Mouse (Mus musculus): ENCODE results near the gene Efcab6. TPM values are rescaled to one million over a fixed set of nuclear protein-coding genes. Genes with fewer than 3 reads are reported as not detected.

Gene Efcab6
- total RNA-seq, 4 experiments from 2014 or later = 9.2 to 16.2 (median 14.2) TPM

- no peak for DNase-seq (ENCODE audit: low spot score in 2 of 2)
Measured at GRCm38 (mm10) chr15:84065701-84066100, 522 bp upstream of the Efcab6 start.

DNA sequence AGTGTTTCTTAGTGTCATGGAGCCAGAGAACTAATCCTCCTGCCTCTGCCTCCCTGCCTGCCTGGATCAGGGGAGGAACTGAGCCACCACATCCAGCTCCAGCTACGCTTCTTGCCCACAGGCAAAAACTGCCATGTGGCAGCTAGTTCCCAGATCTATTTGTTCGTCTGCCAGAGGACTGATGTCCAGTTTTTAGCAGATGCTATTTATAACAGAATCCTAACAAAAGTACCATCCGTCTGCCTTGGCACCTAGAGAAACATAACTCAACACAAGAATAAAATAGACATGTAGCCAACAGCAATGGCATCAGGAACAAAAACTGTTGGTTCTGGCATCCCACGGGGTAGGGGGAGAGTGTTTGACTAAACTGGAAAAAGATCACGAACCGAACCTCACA lies 6.3 kb downstream of the Efcab6 start:
- DNase-seq (ENCODE audit: low spot score in 2 of 2) = no peak

- no peak for DNase-seq (ENCODE audit: low spot score in 2 of 2)
Measured at GRCm38 (mm10) chr15:84056083-84056482, 9.1 kb downstream of the Efcab6 start.

GRCm38 (mm10) chr15:84053859-84054258 lies 11.3 kb downstream of the Efcab6 start:
- peak; percentile 65 to 75 for DNase-seq (ENCODE audit: low spot score in 2 of 2)

- no peak for DNase-seq (ENCODE audit: low spot score in 2 of 2)
Measured at GRCm38 (mm10) chr15:84053240-84053639, 11.9 kb downstream of the Efcab6 start.

DNA sequence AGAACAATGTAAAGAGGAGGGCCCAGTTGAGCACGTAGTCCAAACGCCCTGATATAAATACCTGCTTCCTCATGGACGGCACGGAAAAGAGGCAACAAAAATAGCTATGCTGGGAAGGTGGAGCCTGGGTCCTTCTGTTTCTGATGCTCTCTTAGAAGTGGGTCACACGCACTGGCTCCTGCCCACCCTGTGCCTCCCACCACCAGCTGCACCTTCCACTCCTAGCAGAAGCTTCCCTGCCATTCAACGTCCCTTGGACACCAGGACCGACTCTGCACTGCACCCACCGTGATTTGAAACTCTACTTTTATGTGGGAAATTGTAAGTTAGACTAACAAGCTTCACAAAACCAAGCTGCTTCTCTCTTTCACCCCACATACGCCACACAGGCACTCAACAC lies 12.8 kb downstream of the Efcab6 start:
- DNase-seq (ENCODE audit: low spot score in 2 of 2) = no peak

DNA sequence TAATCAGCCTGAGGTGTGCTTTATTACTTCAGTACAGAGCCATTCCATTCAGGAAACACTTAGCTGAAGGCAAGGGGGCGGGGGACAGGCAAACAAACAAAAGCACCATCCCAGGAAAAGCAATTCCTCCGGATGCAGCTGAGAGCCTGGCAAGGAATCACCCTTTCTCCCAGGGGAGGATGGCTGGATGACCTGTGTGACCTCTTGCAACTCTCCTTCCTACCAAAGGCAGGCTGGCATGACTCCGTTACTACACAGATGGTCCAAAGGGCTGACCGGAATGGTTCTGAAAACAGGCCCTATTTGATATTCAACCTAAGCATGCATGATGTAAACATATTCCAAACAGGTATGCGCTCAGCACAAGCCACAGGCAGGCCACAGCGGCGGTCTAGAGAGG lies 15.6 kb downstream of the Efcab6 start:
- DNase-seq (ENCODE audit: low spot score in 2 of 2) = no peak

GRCm38 (mm10) chr15:84045562-84045961 lies 19.6 kb downstream of the Efcab6 start:
- DNase-seq (ENCODE audit: low spot score in 2 of 2) = no peak

DNA sequence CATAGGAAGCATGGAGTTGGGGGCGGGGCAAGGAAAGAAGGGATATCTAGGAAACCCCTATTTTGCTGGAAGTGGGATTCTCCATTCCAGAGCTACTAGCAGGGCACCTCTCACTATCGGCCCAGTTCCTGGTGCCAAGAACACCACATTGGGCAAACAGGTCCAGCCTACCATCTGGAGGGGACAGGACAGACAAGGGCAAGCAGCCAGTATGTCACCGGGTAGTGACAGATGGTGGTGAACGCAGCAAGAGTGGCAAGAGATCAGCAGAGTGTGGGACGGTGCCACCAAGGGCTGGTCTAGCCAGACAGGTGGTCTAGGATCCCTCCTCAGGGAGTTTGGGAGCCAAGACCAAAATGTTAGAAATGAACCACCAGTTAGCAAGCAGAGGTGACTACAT lies 28.1 kb downstream of the Efcab6 start:
- no peak for DNase-seq (ENCODE audit: low spot score in 2 of 2)

DNA sequence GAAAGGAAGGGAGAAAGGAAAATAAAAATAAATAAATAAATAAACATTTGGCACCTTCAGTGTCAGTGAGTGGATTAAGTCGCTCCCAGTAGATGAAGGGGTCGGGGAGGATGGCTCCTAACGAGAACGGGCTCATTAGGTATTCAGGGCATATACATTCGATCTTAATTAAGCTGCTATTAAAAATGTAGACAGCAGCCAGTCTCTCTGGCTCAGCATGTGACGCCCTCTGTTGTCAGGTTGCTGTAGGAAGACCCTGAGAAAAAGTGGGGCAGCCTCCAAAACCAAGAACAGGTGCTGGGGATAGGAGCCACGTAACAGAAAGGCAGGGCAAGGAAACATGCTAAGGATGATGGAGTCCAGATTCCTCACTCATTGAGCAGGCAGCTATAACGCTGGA lies 39.5 kb downstream of the Efcab6 start:
- no peak for DNase-seq (ENCODE audit: low spot score in 2 of 2)

DNA sequence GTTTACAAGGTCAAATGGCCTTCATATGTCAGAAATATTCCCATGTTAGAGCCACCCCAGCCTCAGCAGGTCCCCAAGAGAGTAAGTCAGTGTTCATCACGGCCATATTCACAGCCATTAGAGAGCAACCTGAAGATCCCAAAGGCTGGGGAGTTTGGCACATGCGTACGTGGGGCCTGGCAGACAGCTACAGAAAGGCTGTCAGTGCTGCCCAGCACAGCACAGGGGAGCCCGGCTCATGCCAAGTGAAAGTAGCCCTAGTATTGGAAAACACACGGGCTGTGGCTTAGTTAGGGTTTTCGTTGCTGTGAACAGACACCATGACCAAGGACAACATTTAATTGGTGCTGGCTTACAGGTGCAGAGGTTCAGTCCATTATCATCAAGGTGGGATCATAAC lies 40.3 kb downstream of the Efcab6 start:
- no peak for DNase-seq (ENCODE audit: low spot score in 2 of 2)

- DNase-seq (ENCODE audit: low spot score in 2 of 2) = no peak
Measured at GRCm38 (mm10) chr15:84009366-84010083, 55.7 kb downstream of the Efcab6 start.

DNA sequence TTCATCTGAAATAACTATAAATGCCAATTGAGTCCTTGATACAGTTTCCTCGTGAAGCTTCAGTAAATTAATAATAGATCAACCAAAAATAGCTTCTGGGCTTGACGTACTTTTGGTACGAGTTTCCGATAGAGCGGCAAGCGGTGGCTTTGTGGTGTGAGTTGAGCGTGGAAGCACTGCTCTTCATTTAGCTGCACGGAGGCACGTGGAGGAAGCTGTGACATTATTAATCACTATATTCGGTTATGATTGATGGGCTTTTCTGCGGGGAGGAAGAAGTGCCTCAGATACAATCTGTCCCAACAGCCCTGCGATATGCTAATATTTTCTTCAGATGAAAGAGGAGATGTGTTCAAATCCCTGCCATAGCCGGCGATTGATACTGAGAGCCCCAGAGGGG lies 60.9 kb downstream of the Efcab6 start:
- DNase-seq (ENCODE audit: low spot score in 2 of 2) = no peak

- DNase-seq (ENCODE audit: low spot score in 2 of 2) = no peak
Measured at GRCm38 (mm10) chr15:83999071-83999470, 66.1 kb downstream of the Efcab6 start.

DNA sequence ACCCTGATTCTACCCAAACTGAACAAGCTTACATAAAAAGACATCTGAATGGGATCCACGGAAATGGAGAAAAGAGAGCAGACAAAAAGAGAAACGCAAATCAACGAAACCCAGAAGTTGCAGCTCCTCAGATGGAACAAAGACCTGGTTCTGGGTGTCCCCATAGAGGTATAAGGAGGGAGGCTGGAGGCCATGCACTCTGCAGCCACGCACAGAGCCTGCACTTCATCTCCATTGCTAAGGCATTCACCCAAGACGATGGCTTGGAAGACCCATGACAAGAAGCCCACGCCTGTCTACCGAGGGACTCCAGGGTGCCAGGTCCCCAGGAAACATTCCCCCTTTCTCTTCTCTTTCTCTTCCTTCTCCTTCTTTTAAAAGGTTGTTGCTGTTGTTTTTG lies 66.6 kb downstream of the Efcab6 start:
- DNase-seq (ENCODE audit: low spot score in 2 of 2) = no peak

DNA sequence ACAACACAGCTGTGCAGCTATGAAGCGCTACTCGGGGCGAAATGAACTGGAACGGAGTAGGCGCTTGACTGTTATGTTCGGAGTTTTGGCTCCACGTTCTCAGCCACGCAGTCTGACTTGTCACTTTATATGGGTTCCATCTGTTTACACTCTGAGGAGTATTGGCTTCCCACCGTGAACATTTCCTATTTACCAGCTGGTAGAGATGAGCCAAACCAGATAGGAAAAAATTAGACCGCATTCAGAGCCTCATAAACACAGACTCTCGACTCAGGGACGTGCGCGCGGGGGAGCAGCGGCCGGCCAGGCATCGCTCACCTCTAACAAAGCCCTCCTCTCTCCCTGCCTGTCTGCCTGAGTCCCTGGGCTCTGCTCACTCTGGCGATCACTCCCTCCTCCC lies 67.1 kb downstream of the Efcab6 start:
- peak in 1 of 2 experiments; percentile 80 for DNase-seq (ENCODE audit: low spot score in 2 of 2)

- peak in 1 of 2 experiments; percentile 34 for DNase-seq (ENCODE audit: low spot score in 2 of 2)
Measured at GRCm38 (mm10) chr15:83997550-83997949, 67.6 kb downstream of the Efcab6 start.

DNA sequence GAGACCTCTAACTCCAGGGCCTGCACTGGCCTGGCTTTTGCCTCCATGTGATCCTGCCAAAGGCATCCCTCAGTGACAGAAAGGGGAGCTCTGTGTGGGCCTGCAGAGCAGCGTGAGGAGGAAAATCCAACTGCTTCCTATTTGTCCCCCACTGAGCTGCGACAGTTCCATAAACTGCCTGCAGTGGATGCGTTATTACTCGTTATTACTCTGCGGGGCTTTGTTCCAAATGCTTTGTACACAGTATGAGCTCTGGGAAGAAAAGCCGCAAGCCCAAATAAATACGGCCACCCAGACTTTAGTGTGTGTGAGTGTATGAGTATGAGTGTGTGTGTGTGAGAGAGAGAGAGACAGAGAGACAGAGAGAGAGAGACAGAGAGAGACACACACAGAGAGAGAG lies 68.3 kb downstream of the Efcab6 start:
- DNase-seq (ENCODE audit: low spot score in 2 of 2) = no peak

- peak in 1 of 2 experiments; percentile 71 for DNase-seq (ENCODE audit: low spot score in 2 of 2)
Measured at GRCm38 (mm10) chr15:83992191-83992590, 73.0 kb downstream of the Efcab6 start.

GRCm38 (mm10) chr15:83991461-83991860 lies 73.7 kb downstream of the Efcab6 start:
- DNase-seq (ENCODE audit: low spot score in 2 of 2) = no peak

DNA sequence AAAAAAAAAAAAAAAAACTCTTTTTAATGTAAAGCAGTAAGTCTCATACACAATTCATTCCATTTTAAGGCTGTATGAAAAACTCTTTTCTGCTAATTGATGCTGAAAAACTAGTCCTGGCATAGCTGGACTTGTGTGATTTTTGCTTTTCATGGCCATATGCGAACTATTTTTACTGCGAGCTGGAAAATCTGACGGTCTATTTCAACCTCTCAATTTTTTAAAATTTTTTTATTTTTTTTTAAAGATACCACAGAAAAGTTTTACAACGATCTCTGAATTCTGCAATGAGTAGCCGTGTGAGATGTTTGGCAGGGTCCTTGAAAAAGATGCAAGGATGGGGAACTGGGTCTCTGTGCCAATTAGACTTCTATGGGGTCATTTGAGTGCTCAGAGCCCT lies 75.9 kb downstream of the Efcab6 start:
- DNase-seq (ENCODE audit: low spot score in 2 of 2) = no peak

DNA sequence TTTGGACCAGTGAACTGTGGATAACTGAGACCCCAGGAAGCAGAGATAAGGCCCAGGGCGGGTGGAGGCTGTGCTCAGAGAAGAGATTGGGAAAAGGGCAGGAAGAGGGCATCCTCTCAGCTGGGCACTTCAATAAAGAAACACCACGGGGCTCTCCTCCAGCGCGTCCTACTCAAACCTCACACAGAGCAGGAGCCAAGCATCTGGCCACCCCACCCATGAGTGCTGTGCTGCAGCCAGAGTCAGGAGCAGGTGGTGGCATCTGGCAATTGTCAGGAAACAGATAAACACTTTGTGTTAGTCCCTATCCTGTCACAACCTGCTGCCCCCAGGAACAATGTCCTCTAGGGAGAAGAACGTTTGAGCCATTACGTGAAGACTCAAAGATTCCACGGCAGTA lies 77.1 kb downstream of the Efcab6 start:
- DNase-seq (ENCODE audit: low spot score in 2 of 2) = no peak

- DNase-seq (ENCODE audit: low spot score in 2 of 2) = no peak
Measured at GRCm38 (mm10) chr15:83982186-83982936, 82.8 kb downstream of the Efcab6 start.

Data from left cerebral cortex, adult 8-10 months (tissue).